Mouse (Mus musculus) myocyte (in vitro differentiated cells): ENCODE measurements around the gene Rnf115. TPM values are rescaled to one million over a fixed set of nuclear protein-coding genes. Genes with fewer than 3 reads are reported as not detected.
A peak's percentile ranks its signal among the peaks of the same experiment; 100 is the strongest.

Source experiments
- H3K27me3 ChIP-seq: one replicate; pipeline ENCODE4 v1.6.1; 2011; ENCODE audit not compliant: control insufficient read depth, insufficient read depth, insufficient read length
- H3K36me3 ChIP-seq: one replicate; pipeline ENCODE4 v1.6.1; 2011; ENCODE audit not compliant: control insufficient read depth, insufficient read depth
- H3K4me2 ChIP-seq: one replicate; pipeline ENCODE4 v1.6.1; 2011; ENCODE audit warnings: low read depth, control low read depth
- H3K4me3 ChIP-seq: one replicate; pipeline ENCODE4 v1.5.1; 2011; ENCODE audit warnings: mild to moderate bottlenecking, control low read depth, moderate library complexity
- H3K79me2 ChIP-seq: one replicate; pipeline ENCODE4 v1.6.1; 2011; ENCODE audit not compliant: control insufficient read depth, insufficient read depth
- H3ac ChIP-seq: one replicate; pipeline ENCODE4 v1.6.1; 2011; ENCODE audit not compliant: control insufficient read depth, insufficient read length
- CEBPB ChIP-seq: IDR thresholded peaks from 2 replicates; pipeline ENCODE4 v1.6.1; 2011; ENCODE audit warnings: mild to moderate bottlenecking, moderate library complexity; ENCODE audit not compliant: poor library complexity, insufficient read depth, severe bottlenecking
- E2F4 ChIP-seq: IDR thresholded peaks from one replicate; pipeline ENCODE4 v1.6.1; 2011; ENCODE audit warnings: mild to moderate bottlenecking, control low read depth, moderate library complexity; ENCODE audit not compliant: insufficient read depth
- MAX ChIP-seq: IDR thresholded peaks from one replicate; pipeline ENCODE4 v1.6.1; 2011; ENCODE audit warnings: low read depth, mild to moderate bottlenecking, control low read depth
- MYOD1 ChIP-seq, 3 experiments: IDR thresholded peaks; one replicate each; pipeline ENCODE4 v1.6.1; 2011; ENCODE audit warnings: control low read depth in 2 of 3, low read depth in 2 of 3, mild to moderate bottlenecking in 2 of 3, moderate library complexity in 1 of 3; ENCODE audit not compliant: insufficient read length in 2 of 3, control insufficient read depth in 1 of 3
- MYOG ChIP-seq, 3 experiments: IDR thresholded peaks; one replicate each; pipeline ENCODE4 v1.6.1; 2011; ENCODE audit warnings: control low read depth in 2 of 3, low read depth in 2 of 3, mild to moderate bottlenecking in 2 of 3; ENCODE audit not compliant: insufficient read length in 2 of 3, control insufficient read depth in 1 of 3, insufficient read depth in 1 of 3
- POLR2A ChIP-seq: IDR thresholded peaks from one replicate; pipeline ENCODE4 v1.6.1; 2011; ENCODE audit warnings: low read depth, mild to moderate bottlenecking, control low read depth, moderate library complexity; ENCODE audit not compliant: insufficient read length
- POLR2AphosphoS2 ChIP-seq: IDR thresholded peaks from one replicate; pipeline ENCODE4 v1.6.1; 2011; ENCODE audit warnings: low read depth, control low read depth; ENCODE audit not compliant: insufficient read length
- REST ChIP-seq: IDR thresholded peaks from one replicate; pipeline ENCODE4 v1.6.1; 2011; ENCODE audit warnings: mild to moderate bottlenecking, control low read depth, moderate library complexity; ENCODE audit not compliant: insufficient read depth, insufficient read length
- SRF ChIP-seq: IDR thresholded peaks from one replicate; pipeline ENCODE4 v1.6.1; 2011; ENCODE audit warnings: low read depth; ENCODE audit not compliant: control insufficient read depth, insufficient read length
- TCF12 ChIP-seq: IDR thresholded peaks from one replicate; pipeline ENCODE4 v1.6.1; 2011; ENCODE audit warnings: mild to moderate bottlenecking, control low read depth; ENCODE audit not compliant: poor library complexity, insufficient read depth, severe bottlenecking
- TCF3 ChIP-seq: IDR thresholded peaks from one replicate; pipeline ENCODE4 v1.6.1; 2011; ENCODE audit warnings: low read depth, control low read depth; ENCODE audit not compliant: insufficient read length
- USF1 ChIP-seq: IDR thresholded peaks from one replicate; pipeline ENCODE4 v1.6.1; 2011; ENCODE audit warnings: low read depth, mild to moderate bottlenecking, control low read depth, moderate library complexity
- polyA plus RNA-seq: library from polyadenylated mRNA; unstranded; fragments of >200 nt; fragmentation: generic; extraction: Trizol; gene quantifications from one replicate; pipeline ENCODE4 v1.2.1, GENCODE M21; 2012; ENCODE audit warnings: missing spikeins

The Rnf115 gene
- polyA plus RNA-seq, 1 experiment, result 10.1 TPM

GRCm38 (mm10) chr3:96692506-96692905 lies 35.0 kb upstream of the Rnf115 start:
- TF ChIP-seq TCF12, result no peak
- TF ChIP-seq POLR2A, result no peak
- TF ChIP-seq MYOD1 (IDR thresholded peaks at IDR 0.05; ENCODE audit: control insufficient read depth in 1 of 3, insufficient read length in 2 of 3, low read depth in 2 of 3), result no peak
- TF ChIP-seq MYOG (IDR thresholded peaks at IDR 0.05; ENCODE audit: control insufficient read depth in 1 of 3, insufficient read depth in 1 of 3, insufficient read length in 2 of 3, low read depth in 2 of 3), result no peak
- TF ChIP-seq E2F4, result no peak
- Histone ChIP-seq H3K4me3 (no peak overlapping the region), H3ac (no peak overlapping the region), H3K27me3 (no peaks in the 10 kb centered on the region), H3K4me2 (no peak overlapping the region), H3K79me2 (peaks cover 2% of the 10 kb centered on the region), H3K36me3 (no peaks in the 10 kb centered on the region)

- Histone ChIP-seq H3K27me3 (no peaks in the 10 kb centered on the region), H3K36me3 (no peaks in the 10 kb centered on the region), H3K4me2 (no peak overlapping the region), H3K79me2 (peaks cover 9% of the 10 kb centered on the region), H3ac (no peak overlapping the region), H3K4me3 (no peak overlapping the region)
- TF ChIP-seq POLR2AphosphoS2 (no peak), E2F4 (no peak), SRF (no peak), MAX (no peak), CEBPB (no peak), TCF3 (no peak), TCF12 (no peak), POLR2A (no peak), REST (no peak), USF1 (no peak), MYOD1 (IDR thresholded peaks at IDR 0.05; ENCODE audit: control insufficient read depth in 1 of 3, insufficient read length in 2 of 3, low read depth in 2 of 3) (no peak), MYOG (IDR thresholded peaks at IDR 0.05; ENCODE audit: control insufficient read depth in 1 of 3, insufficient read depth in 1 of 3, insufficient read length in 2 of 3, low read depth in 2 of 3) (no peak)
These were observed 33.9 kb upstream of the Rnf115 start for GRCm38 (mm10) chr3:96693579-96693978.

GRCm38 (mm10) chr3:96696198-96696765 lies 31.2 kb upstream of the Rnf115 start, which contains the start of gene Pias3:
Gene Pias3, plus strand, starts transcription at chr3:96696384.
- Histone ChIP-seq H3K36me3 (peaks cover 5% of the 10 kb centered on the region), H3K79me2 (peaks cover 9% of the 10 kb centered on the region), H3K4me2 (peak within 1 kb of the TSS; percentile 68), H3K4me3 (peak within 1 kb of the TSS; percentile 83), H3ac (peak within 1 kb of the TSS; percentile 37), H3K27me3 (no peaks in the 10 kb centered on the region)
- TF ChIP-seq E2F4 (peak; percentile 64), POLR2A (peak; percentile 75), TCF12 (no peak), MYOG (IDR thresholded peaks at IDR 0.05; ENCODE audit: control insufficient read depth in 1 of 3, insufficient read depth in 1 of 3, insufficient read length in 2 of 3, low read depth in 2 of 3) (peak in 2 of 3 experiments; percentile 10 to 62), USF1 (no peak), MYOD1 (IDR thresholded peaks at IDR 0.05; ENCODE audit: control insufficient read depth in 1 of 3, insufficient read length in 2 of 3, low read depth in 2 of 3) (peak in 1 of 3 experiments; percentile 50), REST (no peak), MAX (no peak), SRF (no peak), POLR2AphosphoS2 (peak; percentile 69), TCF3 (no peak), CEBPB (no peak)

DNA sequence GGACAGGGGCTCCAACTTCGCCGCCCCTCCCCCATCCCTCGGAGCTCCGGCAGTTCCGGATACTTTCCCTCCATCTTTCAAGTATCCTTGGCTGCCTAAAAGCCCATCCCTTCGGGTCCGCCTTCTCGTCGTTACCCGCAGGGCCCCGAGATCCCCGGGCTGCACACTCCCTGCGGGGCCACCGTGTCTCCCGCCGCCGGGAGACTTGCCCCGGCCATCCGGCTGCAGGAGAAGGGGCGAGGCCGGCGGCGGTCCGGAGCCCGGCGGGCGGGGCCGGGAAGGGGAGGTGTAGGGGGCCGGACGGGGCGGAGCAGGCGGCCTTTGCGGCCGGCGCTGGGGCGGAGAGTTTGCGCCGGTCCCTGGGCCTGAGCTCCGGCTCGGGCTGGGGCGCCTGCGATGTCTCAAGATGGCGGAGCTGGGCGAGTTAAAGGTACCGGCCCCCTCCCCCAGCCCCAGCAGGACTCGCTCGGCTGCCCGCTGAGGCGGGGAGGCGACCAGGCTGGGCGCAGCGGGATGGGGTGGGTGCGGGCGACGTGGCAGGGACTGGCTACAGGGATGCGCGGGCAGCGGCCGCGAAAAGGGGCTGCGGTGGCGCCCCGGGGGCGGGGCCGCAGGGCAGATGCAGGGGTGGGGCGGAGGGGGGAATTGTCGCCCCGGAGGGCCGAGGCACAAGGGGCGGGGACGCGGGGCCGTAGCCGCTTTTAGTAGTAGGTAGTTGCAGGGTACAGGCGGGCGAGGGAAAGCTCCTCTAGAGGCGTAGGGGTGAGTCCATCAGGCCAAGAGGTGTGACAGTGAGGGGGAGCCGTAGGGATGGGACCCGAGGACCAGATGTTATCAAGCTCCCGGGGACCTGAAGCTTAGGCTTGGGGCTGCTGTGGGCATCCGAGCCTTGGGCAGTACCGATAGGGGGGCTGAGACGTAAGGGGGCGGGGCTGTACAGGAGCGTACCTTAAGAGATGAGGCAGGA lies 30.4 kb upstream of the Rnf115 start:
- Histone ChIP-seq H3K79me2 (peaks cover 9% of the 10 kb centered on the region), H3K4me2 (peak overlapping the region; percentile 88), H3K27me3 (no peaks in the 10 kb centered on the region), H3K4me3 (peak overlapping the region; percentile 83), H3ac (peak overlapping the region; percentile 37), H3K36me3 (peaks cover 13% of the 10 kb centered on the region)
- TF ChIP-seq MYOD1 (IDR thresholded peaks at IDR 0.05; ENCODE audit: control insufficient read depth in 1 of 3, insufficient read length in 2 of 3, low read depth in 2 of 3) (peak in 1 of 3 experiments; percentile 4), POLR2AphosphoS2 (peak; percentile 51), REST (no peak), TCF3 (no peak), POLR2A (peak; percentile 57)
